Mouse (Mus musculus) lung, postnatal 0 days (tissue): Measurements from ENCODE around the gene Cmtm7.

Experiments
- CTCF ChIP-seq: IDR thresholded peaks from 2 replicates; pipeline ENCODE4 v1.5.1; 2016; ENCODE audit warnings: antibody characterized with exemption, mild to moderate bottlenecking
- EP300 ChIP-seq: IDR thresholded peaks from 2 replicates; pipeline ENCODE4 v1.6.1; 2016; ENCODE audit warnings: antibody characterized with exemption, mild to moderate bottlenecking, control low read depth

DNA sequence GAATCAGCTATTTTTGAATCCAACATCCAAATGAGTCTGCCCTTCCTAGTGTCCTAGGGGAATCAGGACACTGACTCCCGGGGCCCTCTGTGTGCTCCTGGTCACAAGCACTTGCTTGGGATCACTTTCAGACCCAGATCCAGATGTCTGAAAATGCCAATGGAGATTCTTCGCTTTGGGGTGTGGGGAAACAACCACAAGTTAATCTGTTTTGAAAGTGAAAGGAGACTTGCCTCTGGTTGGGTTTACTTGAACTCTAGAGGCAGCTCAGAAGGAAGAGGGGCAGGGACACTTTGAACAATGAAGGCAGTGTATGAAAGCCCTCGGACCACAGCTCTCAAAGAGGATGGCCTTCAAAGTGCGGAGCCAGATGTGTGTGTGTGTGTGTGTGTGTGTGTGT lies 12.8 kb upstream of the Cmtm7 start:
- TF ChIP-seq EP300, result no peak
- TF ChIP-seq CTCF, result no peak
